Mouse (Mus musculus) MEL (cell line): ENCODE data around the gene Olfr1387. TPM values are rescaled to one million over a fixed set of nuclear protein-coding genes. Genes with fewer than 3 reads are reported as not detected.

Source experiments
- DNase-seq: peaks from one replicate; pipeline ENCODE4 v3.0.0; 2011; ENCODE audit warnings: low read depth, low spot score
- H3K27ac ChIP-seq: 2 replicates; pipeline ENCODE4 v1.5.1; 2012; ENCODE audit warnings: low read depth, mild to moderate bottlenecking, control low read depth, low read length, moderate library complexity; ENCODE audit not compliant: control insufficient read depth
- H3K27me3 ChIP-seq, 2 experiments: fragments of 150-350 bp in 1 of 2; sonication (generic) in 1 of 2; 2 replicates each; pipeline ENCODE4 v1.6.1; 2012; ENCODE audit warnings: low read length in 2 of 2, mild to moderate bottlenecking in 2 of 2, improper control_type of control experiment in 1 of 2, moderate library complexity in 1 of 2; ENCODE audit not compliant: insufficient read depth in 2 of 2, control insufficient read depth in 1 of 2
- H3K36me3 ChIP-seq, 2 experiments: 2 replicates each; pipeline ENCODE4 v1.6.1; 2012 to 2014; ENCODE audit warnings: low read length in 2 of 2, improper control_type of control experiment in 1 of 2, inconsistent platforms in 1 of 2, mild to moderate bottlenecking in 1 of 2; ENCODE audit not compliant: insufficient read depth in 2 of 2, control insufficient read depth in 1 of 2
- H3K4me1 ChIP-seq, 2 experiments: fragments of 150-350 bp in 1 of 2; sonication (generic) in 1 of 2; 2 replicates each; pipeline ENCODE4 v1.6.1; 2012; ENCODE audit warnings: low read length in 2 of 2, improper control_type of control experiment in 1 of 2, mild to moderate bottlenecking in 1 of 2; ENCODE audit not compliant: insufficient read depth in 2 of 2, control insufficient read depth in 1 of 2
- H3K4me3 ChIP-seq, 2 experiments: fragments of 150-350 bp in 1 of 2; sonication (generic) in 1 of 2; 2 replicates each; pipeline ENCODE4 v1.5.1; 2012; ENCODE audit warnings: low read depth in 2 of 2, low read length in 2 of 2, mild to moderate bottlenecking in 2 of 2, moderate library complexity in 2 of 2, control low read depth in 1 of 2, improper control_type of control experiment in 1 of 2; ENCODE audit not compliant: control insufficient read depth in 1 of 2, insufficient read depth in 1 of 2
- H3K79me2 ChIP-seq: 2 replicates; pipeline ENCODE4 v1.6.1; 2012; ENCODE audit warnings: mild to moderate bottlenecking, low read length, moderate library complexity; ENCODE audit not compliant: control insufficient read depth, poor library complexity, insufficient read depth
- H3K9ac ChIP-seq: 2 replicates; pipeline ENCODE4 v1.6.1; 2012; ENCODE audit warnings: low read depth, mild to moderate bottlenecking, control low read depth, low read length, moderate library complexity; ENCODE audit not compliant: control insufficient read depth, poor library complexity, severe bottlenecking
- H3K9me3 ChIP-seq: fragments of 150-350 bp; sonication (generic); replicated peaks from 2 replicates; pipeline ENCODE4 v1.6.1; 2012; ENCODE audit warnings: mild to moderate bottlenecking, low read length, improper control_type of control experiment, moderate library complexity; ENCODE audit not compliant: insufficient read depth
- BHLHE40 ChIP-seq: IDR thresholded peaks from 2 replicates; pipeline ENCODE4 v1.6.1; 2012; ENCODE audit warnings: low read depth, mild to moderate bottlenecking, inconsistent platforms, low read length, improper control_type of control experiment, borderline replicate concordance
- CTCF ChIP-seq, 3 experiments: IDR thresholded peaks in 2 of 3; conservative IDR thresholded peaks in 1 of 3; 2 replicates each; pipeline ENCODE4 v1.5.1; 2011 to 2012; ENCODE audit warnings: low read length in 3 of 3, low read depth in 2 of 3, mild to moderate bottlenecking in 2 of 3, improper control_type of control experiment in 1 of 3, inconsistent platforms in 1 of 3, mixed read lengths in 1 of 3, moderate library complexity in 1 of 3; ENCODE audit not compliant: control insufficient read depth in 1 of 3, insufficient read depth in 1 of 3, poor library complexity in 1 of 3, severe bottlenecking in 1 of 3
- E2F4 ChIP-seq: IDR thresholded peaks from 2 replicates; pipeline ENCODE4 v1.6.1; 2011; ENCODE audit warnings: low read depth, low read length, improper control_type of control experiment, borderline replicate concordance
- KAT2A ChIP-seq: conservative IDR thresholded peaks from 2 replicates; pipeline ENCODE4 v1.6.1; 2012; ENCODE audit warnings: low read depth, low read length, improper control_type of control experiment, inconsistent platforms
- MAFK ChIP-seq: IDR thresholded peaks from 2 replicates; pipeline ENCODE4 v1.6.1; 2011; ENCODE audit warnings: low read depth, mild to moderate bottlenecking, low read length, improper control_type of control experiment, borderline replicate concordance
- MAX ChIP-seq: IDR thresholded peaks from 2 replicates; pipeline ENCODE4 v1.6.1; 2011; ENCODE audit warnings: low read length, improper control_type of control experiment
- NELFE ChIP-seq: IDR thresholded peaks from 2 replicates; pipeline ENCODE4 v1.6.1; 2011; ENCODE audit warnings: low read depth, low read length, improper control_type of control experiment
- NRF1 ChIP-seq: IDR thresholded peaks from 2 replicates; pipeline ENCODE4 v1.6.1; 2014; ENCODE audit warnings: low read depth, mild to moderate bottlenecking, inconsistent platforms, low read length, improper control_type of control experiment, moderate library complexity; ENCODE audit not compliant: poor library complexity, insufficient read depth, severe bottlenecking
- POLR2AphosphoS2 ChIP-seq: IDR thresholded peaks from 2 replicates; pipeline ENCODE4 v1.6.1; 2011; ENCODE audit warnings: low read length, improper control_type of control experiment
- RAD21 ChIP-seq: IDR thresholded peaks from 2 replicates; pipeline ENCODE4 v1.6.1; 2011; ENCODE audit warnings: mild to moderate bottlenecking, low read depth, low read length, improper control_type of control experiment
- RCOR1 ChIP-seq: IDR thresholded peaks from 2 replicates; pipeline ENCODE4 v1.6.1; 2012; ENCODE audit warnings: low read depth, mild to moderate bottlenecking, inconsistent platforms, low read length, improper control_type of control experiment
- SIN3A ChIP-seq: IDR thresholded peaks from 2 replicates; pipeline ENCODE4 v1.6.1; 2012; ENCODE audit warnings: low read length, improper control_type of control experiment, inconsistent platforms
- SMC3 ChIP-seq: IDR thresholded peaks from 2 replicates; pipeline ENCODE4 v1.6.1; 2011; ENCODE audit warnings: low read depth, low read length, improper control_type of control experiment
- TAL1 ChIP-seq: IDR thresholded peaks from 2 replicates; pipeline ENCODE4 v1.6.1; 2012; ENCODE audit warnings: mild to moderate bottlenecking, inconsistent platforms, low read length, moderate library complexity, mixed read lengths
- TCF12 ChIP-seq: IDR thresholded peaks from 2 replicates; pipeline ENCODE4 v1.6.1; 2014; ENCODE audit warnings: low read depth, mild to moderate bottlenecking, inconsistent platforms, low read length, improper control_type of control experiment, moderate library complexity
- ZC3H11A ChIP-seq: IDR thresholded peaks from 2 replicates; pipeline ENCODE4 v1.6.1; 2012; ENCODE audit warnings: low read depth, mild to moderate bottlenecking, inconsistent platforms, low read length, improper control_type of control experiment
- ZKSCAN1 ChIP-seq: IDR thresholded peaks from 2 replicates; pipeline ENCODE4 v1.6.1; 2012; ENCODE audit warnings: low read depth, mild to moderate bottlenecking, inconsistent platforms, low read length, improper control_type of control experiment, moderate library complexity
- ZMIZ1 ChIP-seq: IDR thresholded peaks from 2 replicates; pipeline ENCODE4 v1.6.1; 2012; ENCODE audit warnings: low read depth, mild to moderate bottlenecking, inconsistent platforms, low read length, improper control_type of control experiment, moderate library complexity
- polyA plus RNA-seq, 2 experiments: library from polyadenylated mRNA; stranded (reverse) in 1 of 2; unstranded in 1 of 2; fragments of >175 nt in 1 of 2; fragments of >200 nt in 1 of 2; gene quantifications; 2 replicates each; pipeline versions ENCODE4 v1.2.1 to v1.2.4; 2012; ENCODE audit warnings: low replicate concordance in 2 of 2, low read depth in 1 of 2; ENCODE audit not compliant: insufficient read length in 2 of 2, insufficient read depth in 1 of 2, missing spikeins in 1 of 2
- total RNA-seq: library from RNA; depleted of rRNA; stranded (reverse); fragments of 300-350 nt; gene quantifications from 2 replicates; pipeline ENCODE4 v1.2.3, GENCODE M21; 2012; rRNA removed

Olfr1387 gene
- total RNA-seq (not detected in 2 replicates), polyA plus RNA-seq (not detected)

DNA sequence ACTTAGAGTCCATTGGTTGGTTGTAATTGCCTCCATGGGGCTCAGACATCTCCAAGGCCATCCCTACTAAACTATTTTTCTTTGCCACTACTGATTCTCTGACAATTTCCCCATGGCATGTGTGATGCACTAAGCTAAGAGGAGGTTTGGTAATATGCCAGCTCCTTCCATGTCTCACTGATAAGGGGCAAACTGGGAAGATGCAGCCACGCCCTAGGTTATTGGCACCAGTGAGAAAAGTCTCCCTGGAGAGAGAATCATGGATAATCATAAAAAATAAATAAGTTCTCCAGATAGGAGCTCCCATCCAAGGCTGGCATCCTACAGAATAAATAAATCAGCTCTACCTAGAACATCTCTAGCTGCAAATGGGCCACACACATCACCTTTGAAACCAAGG lies at the start of gene Olfr1387:
Gene Olfr1387, plus strand, starts transcription at position 301 of the 400 bp plus-strand sequence.
- H3K79me2 ChIP-seq, result no peaks in the 10 kb centered on the region
- H3K4me3 ChIP-seq, result no peak within 1 kb of the TSS
- H3K9ac ChIP-seq, result no peak within 1 kb of the TSS
- H3K4me1 ChIP-seq, result no peaks in the 10 kb centered on the region
- no peaks in the 10 kb centered on the region for H3K9me3 ChIP-seq
- no peak within 1 kb of the TSS for H3K27ac ChIP-seq
- no peaks in the 10 kb centered on the region for H3K36me3 ChIP-seq
- DNase-seq, result no peak
- H3K27me3 ChIP-seq, result no peaks in the 10 kb centered on the region
- TF ChIP-seq ZKSCAN1 (no peak), E2F4 (no peak), SIN3A (no peak), MAFK (no peak)

GRCm38 (mm10) chr11:49406784-49407183 lies 48.4 kb upstream of the Olfr1387 start:
- no peaks in the 10 kb centered on the region for H3K27me3 ChIP-seq

GRCm38 (mm10) chr11:49410540-49410939 lies 44.6 kb upstream of the Olfr1387 start:
- Histone ChIP-seq H3K27me3 (no peaks in the 10 kb centered on the region), H3K9ac (no peak overlapping the region), H3K4me3 (no peak overlapping the region), H3K36me3 (no peaks in the 10 kb centered on the region), H3K79me2 (no peaks in the 10 kb centered on the region), H3K9me3 (no peaks in the 10 kb centered on the region), H3K27ac (no peak overlapping the region), H3K4me1 (no peaks in the 10 kb centered on the region)
- DNase-seq, result peak; percentile 76
- TF ChIP-seq RAD21, result peak; percentile 72
- peak; percentile 49 for TF ChIP-seq ZC3H11A
- TF ChIP-seq TAL1, result no peak
- peak; percentile 60 for TF ChIP-seq SMC3
- TF ChIP-seq CTCF (IDR thresholded peaks at IDR 0.05 in 2 of 3, conservative IDR thresholded peaks at IDR 0.05 in 1 of 3; ENCODE audit: control insufficient read depth in 1 of 3, insufficient read depth in 1 of 3, low read depth in 2 of 3, low read length in 3 of 3, poor library complexity in 1 of 3, severe bottlenecking in 1 of 3), result peak; percentile 47 to 78 (median 49); a peak in 5 of 6 replicates
- TF ChIP-seq, all 39 proteins: peak for 4

More at GRCm38 (mm10) chr11:49406784-49407183, 48.4 kb upstream of the Olfr1387 start:
- no peak for TF ChIP-seq TAL1
- TF ChIP-seq KAT2A, result no peak
- TF ChIP-seq MAFK, result no peak
- TF ChIP-seq RAD21, result no peak
- no peak for TF ChIP-seq BHLHE40
- no peak for TF ChIP-seq MAX
- no peak for TF ChIP-seq POLR2AphosphoS2
- TF ChIP-seq NELFE, result no peak
- no peak for TF ChIP-seq TCF12
- TF ChIP-seq NRF1, result no peak
- no peak for TF ChIP-seq ZMIZ1
- TF ChIP-seq RCOR1, result no peak
- H3K27ac ChIP-seq, result no peak overlapping the region
- H3K4me3 ChIP-seq, result no peak overlapping the region
- H3K9me3 ChIP-seq, result no peaks in the 10 kb centered on the region
- no peak overlapping the region for H3K9ac ChIP-seq
- no peak for DNase-seq
- no peaks in the 10 kb centered on the region for H3K79me2 ChIP-seq
- H3K36me3 ChIP-seq, result no peaks in the 10 kb centered on the region
- H3K4me1 ChIP-seq, result no peaks in the 10 kb centered on the region
